Mouse (Mus musculus) MEL (cell line): ENCODE results near the gene Zfp768. TPM values are rescaled to one million over a fixed set of nuclear protein-coding genes. Genes with fewer than 3 reads are reported as not detected.
"Not testable (repeated sequence)": the region's sequence is repeated elsewhere in the genome, so short reads cannot be mapped to it uniquely, and the experiment has no call there.

Experiments used
- DNase-seq: peaks from one replicate; pipeline ENCODE4 v3.0.0; 2011; ENCODE audit warnings: low read depth, low spot score
- H3K27ac ChIP-seq: 2 replicates; pipeline ENCODE4 v1.5.1; 2012; ENCODE audit warnings: low read depth, mild to moderate bottlenecking, control low read depth, low read length, moderate library complexity; ENCODE audit not compliant: control insufficient read depth
- H3K27me3 ChIP-seq, 2 experiments: fragments of 150-350 bp in 1 of 2; sonication (generic) in 1 of 2; 2 replicates each; pipeline ENCODE4 v1.6.1; 2012; ENCODE audit warnings: low read length in 2 of 2, mild to moderate bottlenecking in 2 of 2, improper control_type of control experiment in 1 of 2, moderate library complexity in 1 of 2; ENCODE audit not compliant: insufficient read depth in 2 of 2, control insufficient read depth in 1 of 2
- H3K36me3 ChIP-seq, 2 experiments: 2 replicates each; pipeline ENCODE4 v1.6.1; 2012 to 2014; ENCODE audit warnings: low read length in 2 of 2, improper control_type of control experiment in 1 of 2, inconsistent platforms in 1 of 2, mild to moderate bottlenecking in 1 of 2; ENCODE audit not compliant: insufficient read depth in 2 of 2, control insufficient read depth in 1 of 2
- H3K4me1 ChIP-seq, 2 experiments: fragments of 150-350 bp in 1 of 2; sonication (generic) in 1 of 2; 2 replicates each; pipeline ENCODE4 v1.6.1; 2012; ENCODE audit warnings: low read length in 2 of 2, improper control_type of control experiment in 1 of 2, mild to moderate bottlenecking in 1 of 2; ENCODE audit not compliant: insufficient read depth in 2 of 2, control insufficient read depth in 1 of 2
- H3K4me3 ChIP-seq, 2 experiments: fragments of 150-350 bp in 1 of 2; sonication (generic) in 1 of 2; 2 replicates each; pipeline ENCODE4 v1.5.1; 2012; ENCODE audit warnings: low read depth in 2 of 2, low read length in 2 of 2, mild to moderate bottlenecking in 2 of 2, moderate library complexity in 2 of 2, control low read depth in 1 of 2, improper control_type of control experiment in 1 of 2; ENCODE audit not compliant: control insufficient read depth in 1 of 2, insufficient read depth in 1 of 2
- H3K79me2 ChIP-seq: 2 replicates; pipeline ENCODE4 v1.6.1; 2012; ENCODE audit warnings: mild to moderate bottlenecking, low read length, moderate library complexity; ENCODE audit not compliant: control insufficient read depth, poor library complexity, insufficient read depth
- H3K9ac ChIP-seq: 2 replicates; pipeline ENCODE4 v1.6.1; 2012; ENCODE audit warnings: low read depth, mild to moderate bottlenecking, control low read depth, low read length, moderate library complexity; ENCODE audit not compliant: control insufficient read depth, poor library complexity, severe bottlenecking
- H3K9me3 ChIP-seq: fragments of 150-350 bp; sonication (generic); replicated peaks from 2 replicates; pipeline ENCODE4 v1.6.1; 2012; ENCODE audit warnings: mild to moderate bottlenecking, low read length, improper control_type of control experiment, moderate library complexity; ENCODE audit not compliant: insufficient read depth
- BHLHE40 ChIP-seq: IDR thresholded peaks from 2 replicates; pipeline ENCODE4 v1.6.1; 2012; ENCODE audit warnings: low read depth, mild to moderate bottlenecking, inconsistent platforms, low read length, improper control_type of control experiment, borderline replicate concordance
- CHD1 ChIP-seq: IDR thresholded peaks from 2 replicates; pipeline ENCODE4 v1.6.1; 2012; ENCODE audit warnings: low read depth, mild to moderate bottlenecking, inconsistent platforms, low read length, improper control_type of control experiment
- CTCF ChIP-seq, 3 experiments: IDR thresholded peaks in 2 of 3; conservative IDR thresholded peaks in 1 of 3; 2 replicates each; pipeline ENCODE4 v1.5.1; 2011 to 2012; ENCODE audit warnings: low read length in 3 of 3, low read depth in 2 of 3, mild to moderate bottlenecking in 2 of 3, improper control_type of control experiment in 1 of 3, inconsistent platforms in 1 of 3, mixed read lengths in 1 of 3, moderate library complexity in 1 of 3; ENCODE audit not compliant: control insufficient read depth in 1 of 3, insufficient read depth in 1 of 3, poor library complexity in 1 of 3, severe bottlenecking in 1 of 3
- ELF1 ChIP-seq: IDR thresholded peaks from 2 replicates; pipeline ENCODE4 v1.6.1; 2014; ENCODE audit warnings: low read depth, mild to moderate bottlenecking, inconsistent platforms, low read length, improper control_type of control experiment, moderate library complexity
- ETS1 ChIP-seq: IDR thresholded peaks from 2 replicates; pipeline ENCODE4 v1.6.1; 2012; ENCODE audit warnings: low read depth, mild to moderate bottlenecking, inconsistent platforms, low read length, improper control_type of control experiment, moderate library complexity
- HCFC1 ChIP-seq: IDR thresholded peaks from 2 replicates; pipeline ENCODE4 v1.6.1; 2012; ENCODE audit warnings: low read depth, mild to moderate bottlenecking, inconsistent platforms, low read length, improper control_type of control experiment, moderate library complexity
- MAX ChIP-seq: IDR thresholded peaks from 2 replicates; pipeline ENCODE4 v1.6.1; 2011; ENCODE audit warnings: low read length, improper control_type of control experiment
- MXI1 ChIP-seq: IDR thresholded peaks from 2 replicates; pipeline ENCODE4 v1.6.1; 2011; ENCODE audit warnings: mild to moderate bottlenecking, low read depth, low read length, improper control_type of control experiment
- MYC ChIP-seq: IDR thresholded peaks from 2 replicates; pipeline ENCODE4 v1.6.1; 2011; ENCODE audit warnings: low read depth, mild to moderate bottlenecking, low read length, improper control_type of control experiment, moderate library complexity
- NELFE ChIP-seq: IDR thresholded peaks from 2 replicates; pipeline ENCODE4 v1.6.1; 2011; ENCODE audit warnings: low read depth, low read length, improper control_type of control experiment
- NRF1 ChIP-seq: IDR thresholded peaks from 2 replicates; pipeline ENCODE4 v1.6.1; 2014; ENCODE audit warnings: low read depth, mild to moderate bottlenecking, inconsistent platforms, low read length, improper control_type of control experiment, moderate library complexity; ENCODE audit not compliant: poor library complexity, insufficient read depth, severe bottlenecking
- POLR2A ChIP-seq, 2 experiments: IDR thresholded peaks; 2 replicates each; pipeline ENCODE4 v1.6.1; 2011 to 2012; ENCODE audit warnings: low read length in 2 of 2, mild to moderate bottlenecking in 2 of 2, control low read depth in 1 of 2, improper control_type of control experiment in 1 of 2, low read depth in 1 of 2, moderate library complexity in 1 of 2; ENCODE audit not compliant: control insufficient read depth in 1 of 2, insufficient read depth in 1 of 2, poor library complexity in 1 of 2
- POLR2AphosphoS2 ChIP-seq: IDR thresholded peaks from 2 replicates; pipeline ENCODE4 v1.6.1; 2011; ENCODE audit warnings: low read length, improper control_type of control experiment
- SIN3A ChIP-seq: IDR thresholded peaks from 2 replicates; pipeline ENCODE4 v1.6.1; 2012; ENCODE audit warnings: low read length, improper control_type of control experiment, inconsistent platforms
- TBP ChIP-seq: IDR thresholded peaks from 2 replicates; pipeline ENCODE4 v1.8.0; 2011; ENCODE audit warnings: low read depth, low read length, improper control_type of control experiment
- USF1 ChIP-seq: IDR thresholded peaks from 2 replicates; pipeline ENCODE4 v1.6.1; 2014; ENCODE audit warnings: low read depth, mild to moderate bottlenecking, inconsistent platforms, low read length, improper control_type of control experiment, moderate library complexity
- USF2 ChIP-seq, 2 experiments: IDR thresholded peaks; 2 replicates each; pipeline ENCODE4 v1.6.1; 2011 to 2012; ENCODE audit warnings: improper control_type of control experiment in 2 of 2, low read length in 2 of 2, borderline replicate concordance in 1 of 2, inconsistent platforms in 1 of 2, low read depth in 1 of 2, mild to moderate bottlenecking in 1 of 2; ENCODE audit not compliant: insufficient read depth in 1 of 2
- ZMIZ1 ChIP-seq: IDR thresholded peaks from 2 replicates; pipeline ENCODE4 v1.6.1; 2012; ENCODE audit warnings: low read depth, mild to moderate bottlenecking, inconsistent platforms, low read length, improper control_type of control experiment, moderate library complexity
- polyA plus RNA-seq, 2 experiments: library from polyadenylated mRNA; stranded (reverse) in 1 of 2; unstranded in 1 of 2; fragments of >175 nt in 1 of 2; fragments of >200 nt in 1 of 2; gene quantifications; 2 replicates each; pipeline versions ENCODE4 v1.2.1 to v1.2.4; 2012; ENCODE audit warnings: low replicate concordance in 2 of 2, low read depth in 1 of 2; ENCODE audit not compliant: insufficient read length in 2 of 2, insufficient read depth in 1 of 2, missing spikeins in 1 of 2
- total RNA-seq: library from RNA; depleted of rRNA; stranded (reverse); fragments of 300-350 nt; gene quantifications from 2 replicates; pipeline ENCODE4 v1.2.3, GENCODE M21; 2012

The Zfp768 gene
- total and polyA plus RNA-seq, 3 experiments, result 5.4 to 12.0 TPM; not detected in 1

DNA sequence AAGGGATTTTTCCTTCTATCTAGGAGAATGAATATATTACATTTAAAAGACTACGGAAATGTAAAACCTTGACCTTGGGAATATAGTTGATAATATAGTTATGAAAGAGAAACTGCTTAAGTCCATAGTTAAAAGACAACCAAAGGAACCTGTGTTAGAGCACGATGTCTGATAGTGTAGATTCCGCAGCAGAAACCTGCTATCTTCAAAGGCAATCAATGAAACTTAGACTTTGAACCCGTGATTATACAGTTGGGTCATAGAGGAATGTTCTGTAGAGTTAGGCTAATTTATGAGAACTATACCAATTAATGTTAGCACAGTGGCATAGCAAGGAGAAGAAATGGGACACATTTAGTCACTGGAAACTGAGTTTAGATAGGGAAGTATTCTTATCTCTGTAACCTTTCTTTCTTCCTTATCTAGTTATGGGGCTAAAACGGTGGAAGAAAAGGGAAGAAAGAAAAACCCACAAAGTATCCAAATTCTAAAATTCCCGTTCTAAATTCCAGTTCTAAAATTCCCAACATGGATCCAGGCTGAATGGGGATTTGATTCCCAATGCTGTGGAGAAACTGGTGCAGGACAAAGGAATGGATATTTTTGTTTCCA is 33.0 kb upstream of the Zfp768 start (continued):
- TF ChIP-seq USF2 (IDR thresholded peaks at IDR 0.05; ENCODE audit: borderline replicate concordance in 1 of 2, insufficient read depth in 1 of 2, low read depth in 1 of 2, low read length in 2 of 2), result no peak
- no peak for TF ChIP-seq CHD1

GRCm38 (mm10) chr7:127375271-127376245 is 30.2 kb upstream of the Zfp768 start, which contains the start of gene Zfp747:
Gene Zfp747, minus strand, starts transcription at chr7:127376050.
- DNase-seq, result peak; percentile 98
- H3K4me1 ChIP-seq, result peaks cover 23 to 37% of the 10 kb centered on the region in 2 experiments
- peak within 1 kb of the TSS; percentile 36 for H3K27ac ChIP-seq
- H3K79me2 ChIP-seq, H3K9me3 ChIP-seq, H3K27me3 ChIP-seq: not testable (repeated sequence)
- TF ChIP-seq TBP, result peak; percentile 69
- peak; percentile 87 for TF ChIP-seq BHLHE40
- peak; percentile 98 for TF ChIP-seq USF1
- TF ChIP-seq MXI1, result peak; percentile 74
- peak; percentile 90 for TF ChIP-seq MAX
- peak; percentile 77; the same call in 1 of the 2 replicates for TF ChIP-seq POLR2AphosphoS2
- peak; percentile 94 for TF ChIP-seq HCFC1
- peak; percentile 90 to 92 for TF ChIP-seq USF2 (IDR thresholded peaks at IDR 0.05; ENCODE audit: borderline replicate concordance in 1 of 2, insufficient read depth in 1 of 2, low read depth in 1 of 2, low read length in 2 of 2)
- TF ChIP-seq ELF1, result peak; percentile 71; the same call in 1 of the 2 replicates
- peak; percentile 78 for TF ChIP-seq NELFE
- TF ChIP-seq CTCF (IDR thresholded peaks at IDR 0.05 in 2 of 3, conservative IDR thresholded peaks at IDR 0.05 in 1 of 3; ENCODE audit: control insufficient read depth in 1 of 3, insufficient read depth in 1 of 3, low read depth in 2 of 3, low read length in 3 of 3, poor library complexity in 1 of 3, severe bottlenecking in 1 of 3), result peak; percentile 25 to 56 (median 54); a peak in 5 of 6 replicates
- peak; percentile 74; the same call in 1 of the 2 replicates for TF ChIP-seq ETS1
- TF ChIP-seq POLR2A (IDR thresholded peaks at IDR 0.05; ENCODE audit: control insufficient read depth in 1 of 2, insufficient read depth in 1 of 2, low read depth in 1 of 2, low read length in 2 of 2, poor library complexity in 1 of 2), result peak; percentile 77 to 87
- peak; percentile 92 for TF ChIP-seq SIN3A
- 0 out of 2 replicates have a peak, but pooled peaks have one; percentile 56 for TF ChIP-seq ZMIZ1
- TF ChIP-seq NRF1, result peak; percentile 41; the same call in 1 of the 2 replicates
- TF ChIP-seq MYC, result peak; percentile 76; the same call in 1 of the 2 replicates
- peaks cover 0 to 32% of the 10 kb centered on the region in 2 experiments; a peak in 2 of 4 replicates for H3K36me3 ChIP-seq
- H3K9ac ChIP-seq, result peak within 1 kb of the TSS; percentile 76
- peak within 1 kb of the TSS; percentile 72 to 80 for H3K4me3 ChIP-seq
